Mouse (Mus musculus): ENCODE measurements at regions not wholly inside any gene's neighbourhood (a gene's known extent, or its start where the extent isn't known, plus 50 kb on each side); places are given as distances from the start of the nearest gene placed in this dataset.

DNA sequence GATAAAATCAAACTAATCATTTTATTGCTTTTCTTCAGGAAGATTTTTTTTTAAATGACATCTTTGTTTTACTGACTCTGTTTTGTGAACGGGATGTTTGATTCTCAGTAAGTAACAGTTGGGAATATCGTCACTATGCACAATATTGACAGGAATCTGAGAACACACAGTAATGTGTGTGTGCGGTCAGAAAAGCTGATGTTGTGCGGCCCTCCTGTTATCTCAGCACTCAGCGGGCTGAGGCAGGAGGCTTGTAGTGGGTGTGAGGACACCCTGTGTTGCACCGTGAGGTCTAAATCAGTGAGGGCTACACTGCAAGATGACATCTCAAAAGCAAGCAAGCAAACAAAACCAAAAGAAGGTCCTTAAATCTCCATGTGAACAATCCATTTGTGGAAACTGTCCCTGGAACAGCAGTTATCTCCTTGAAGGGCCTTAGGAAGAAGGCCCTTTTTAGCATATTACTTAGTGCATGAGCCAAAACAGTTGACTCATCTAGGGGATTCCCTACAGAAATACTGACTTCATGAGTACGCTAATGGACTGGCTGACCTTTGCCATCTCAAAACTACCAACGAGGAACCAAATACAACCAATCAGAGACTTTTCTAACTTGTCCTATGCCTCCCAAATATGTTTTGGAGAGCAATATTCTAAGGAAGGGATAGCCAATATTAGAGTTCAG is 181.2 kb upstream of the Marcks start:
- Histone ChIP-seq H3K9me3 (no peaks in the 10 kb centered on the region), H3K4me1 (replicated peaks) (peaks cover 3% of the 10 kb centered on the region), H3K4me3 (no peak overlapping the region), H3K4me2 (no peak overlapping the region), H3K27ac (replicated peaks) (no peak overlapping the region), H3K9ac (no peak overlapping the region), H3K36me3 (no peaks in the 10 kb centered on the region), H3K27me3 (no peaks in the 10 kb centered on the region)
- ATAC-seq (ENCODE audit: low read depth) = no peak
- WGBS = 94% methylated on average over 8 of the region's 8 CpGs

GRCm38 (mm10) chr10:37316701-37317100 is 178.0 kb upstream of the Marcks start:
- Histone ChIP-seq H3K4me3 (no peak overlapping the region), H3K4me2 (no peak overlapping the region), H3K27ac (replicated peaks) (no peak overlapping the region), H3K9ac (no peak overlapping the region), H3K27me3 (no peaks in the 10 kb centered on the region), H3K4me1 (replicated peaks) (peaks cover 7% of the 10 kb centered on the region), H3K36me3 (no peaks in the 10 kb centered on the region), H3K9me3 (no peaks in the 10 kb centered on the region)
- 85% methylated on average over 3 of the region's 3 CpGs for WGBS
- ATAC-seq (ENCODE audit: low read depth) = no peak

DNA sequence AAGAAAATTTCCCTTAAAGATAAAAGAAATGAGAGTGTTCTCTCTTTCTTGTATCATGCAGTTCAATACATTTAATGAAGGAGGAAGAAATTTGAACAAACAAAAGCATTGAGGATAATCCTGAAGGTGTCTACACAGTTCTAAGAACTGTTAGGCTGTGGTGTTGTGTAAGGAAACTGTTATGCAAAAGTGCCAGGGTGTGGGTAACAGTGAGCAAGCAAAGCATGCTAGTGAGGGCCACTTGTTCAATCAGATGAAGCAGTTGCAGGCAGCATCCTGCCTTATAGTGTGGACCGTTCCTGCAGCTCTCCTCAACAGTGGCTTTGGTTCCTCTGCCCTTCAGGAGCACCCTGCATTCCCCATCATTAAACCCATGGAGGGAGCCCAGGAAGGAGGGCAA is 177.1 kb upstream of the Marcks start:
- Histone ChIP-seq H3K36me3 (no peaks in the 10 kb centered on the region), H3K4me1 (replicated peaks) (peaks cover 7% of the 10 kb centered on the region), H3K4me3 (no peak overlapping the region), H3K4me2 (no peak overlapping the region), H3K27ac (replicated peaks) (no peak overlapping the region), H3K9ac (no peak overlapping the region), H3K9me3 (no peaks in the 10 kb centered on the region), H3K27me3 (no peaks in the 10 kb centered on the region)
- ATAC-seq (ENCODE audit: low read depth) = no peak
- WGBS = 89% methylated on average over 1 of the region's 1 CpGs

GRCm38 (mm10) chr10:37314746-37315430 is 176.2 kb upstream of the Marcks start:
- H3K27ac ChIP-seq (replicated peaks) = 0 out of 2 replicates have a peak overlapping the region, but pooled peaks have one; percentile 34
- 70% methylated on average over 5 of the region's 5 CpGs for WGBS
- H3K4me1 ChIP-seq (replicated peaks) = peaks cover 7% of the 10 kb centered on the region
- H3K27me3 ChIP-seq = no peaks in the 10 kb centered on the region
- no peaks in the 10 kb centered on the region for H3K36me3 ChIP-seq
- no peaks in the 10 kb centered on the region for H3K9me3 ChIP-seq
- no peak overlapping the region for H3K9ac ChIP-seq
- H3K4me3 ChIP-seq = no peak overlapping the region
- no peak overlapping the region for H3K4me2 ChIP-seq
- ATAC-seq (ENCODE audit: low read depth) = peak; percentile 82

- H3K4me1 ChIP-seq (replicated peaks) = peaks cover 7% of the 10 kb centered on the region
- no peaks in the 10 kb centered on the region for H3K27me3 ChIP-seq
- H3K4me2 ChIP-seq = no peak overlapping the region
- no peaks in the 10 kb centered on the region for H3K36me3 ChIP-seq
- no peaks in the 10 kb centered on the region for H3K9me3 ChIP-seq
- H3K27ac ChIP-seq (replicated peaks) = no peak overlapping the region
- H3K4me3 ChIP-seq = no peak overlapping the region
- no peak overlapping the region for H3K9ac ChIP-seq
- ATAC-seq (ENCODE audit: low read depth) = no peak
These were observed 174.7 kb upstream of the Marcks start for GRCm38 (mm10) chr10:37313461-37313860.

DNA sequence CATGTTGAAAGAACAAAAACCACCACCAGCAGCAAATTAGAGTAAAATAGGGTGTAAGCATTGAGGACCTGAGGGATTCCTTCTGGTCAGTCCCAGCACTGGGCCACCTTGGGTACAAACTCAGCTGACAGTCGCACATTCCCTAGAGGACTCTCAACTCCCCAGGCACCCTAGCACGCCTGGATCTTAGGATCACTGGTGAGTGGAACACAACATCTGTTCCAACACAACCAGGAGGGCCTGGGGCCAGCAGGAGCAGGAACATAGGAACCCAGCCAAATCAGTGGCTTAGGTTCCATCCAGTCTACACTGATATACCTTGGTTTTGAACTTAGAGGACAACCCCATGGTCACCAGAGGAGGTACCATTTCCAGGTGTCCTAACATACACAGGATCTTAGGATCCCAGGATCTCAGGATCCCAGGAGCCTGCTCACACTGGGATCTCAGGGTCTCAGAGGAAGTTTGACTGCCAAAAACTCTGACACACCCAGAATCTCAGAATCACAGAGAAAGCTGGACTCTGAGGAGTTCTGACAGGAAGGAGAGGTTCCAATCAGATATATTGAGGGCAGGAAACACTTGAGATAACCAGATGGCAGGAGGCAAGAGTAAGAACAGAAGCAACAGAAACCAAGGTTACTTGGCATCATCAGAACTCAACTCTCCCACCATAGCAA is 171.7 kb upstream of the Marcks start:
- H3K36me3 ChIP-seq = no peaks in the 10 kb centered on the region
- no peak for ATAC-seq (ENCODE audit: low read depth)
- no peak overlapping the region for H3K4me3 ChIP-seq
- H3K4me1 ChIP-seq (replicated peaks) = peaks cover 7% of the 10 kb centered on the region
- H3K27ac ChIP-seq (replicated peaks) = no peak overlapping the region
- no peaks in the 10 kb centered on the region for H3K9me3 ChIP-seq
- WGBS = 87% methylated on average over 2 of the region's 2 CpGs
- no peak overlapping the region for H3K9ac ChIP-seq
- H3K4me2 ChIP-seq = no peak overlapping the region
- H3K27me3 ChIP-seq = no peaks in the 10 kb centered on the region

- 55% methylated on average over 2 of the region's 2 CpGs for WGBS
- no peaks in the 10 kb centered on the region for H3K9me3 ChIP-seq
- H3K27ac ChIP-seq (replicated peaks) = no peak overlapping the region
- H3K4me3 ChIP-seq = no peak overlapping the region
- H3K36me3 ChIP-seq = no peaks in the 10 kb centered on the region
- H3K9ac ChIP-seq = no peak overlapping the region
- no peaks in the 10 kb centered on the region for H3K4me1 ChIP-seq (replicated peaks)
- H3K27me3 ChIP-seq = no peaks in the 10 kb centered on the region
- ATAC-seq (ENCODE audit: low read depth) = no peak
- H3K4me2 ChIP-seq = no peak overlapping the region
These were observed 165.9 kb upstream of the Marcks start for GRCm38 (mm10) chr10:37304656-37305055.

GRCm38 (mm10) chr10:37300181-37300889 is 161.6 kb upstream of the Marcks start:
- H3K4me2 ChIP-seq = no peak overlapping the region
- H3K27ac ChIP-seq (replicated peaks) = no peak overlapping the region
- no peaks in the 10 kb centered on the region for H3K36me3 ChIP-seq
- H3K9ac ChIP-seq = no peak overlapping the region
- H3K4me1 ChIP-seq (replicated peaks) = no peaks in the 10 kb centered on the region
- H3K9me3 ChIP-seq = no peaks in the 10 kb centered on the region
- 93% methylated on average over 5 of the region's 5 CpGs for WGBS
- no peak overlapping the region for H3K4me3 ChIP-seq
- ATAC-seq (ENCODE audit: low read depth) = no peak
- no peaks in the 10 kb centered on the region for H3K27me3 ChIP-seq

- no peak overlapping the region for H3K4me3 ChIP-seq
- H3K4me1 ChIP-seq (replicated peaks) = no peaks in the 10 kb centered on the region
- H3K27ac ChIP-seq (replicated peaks) = no peak overlapping the region
- no peaks in the 10 kb centered on the region for H3K36me3 ChIP-seq
- no peak overlapping the region for H3K4me2 ChIP-seq
- WGBS = 95% methylated on average over 4 of the region's 4 CpGs
- H3K9me3 ChIP-seq = no peaks in the 10 kb centered on the region
- ATAC-seq (ENCODE audit: low read depth) = no peak
- H3K9ac ChIP-seq = no peak overlapping the region
- H3K27me3 ChIP-seq = no peaks in the 10 kb centered on the region
These were observed 160.1 kb upstream of the Marcks start for GRCm38 (mm10) chr10:37298689-37299421.

GRCm38 (mm10) chr10:37294231-37294630 is 155.5 kb upstream of the Marcks start:
- H3K36me3 ChIP-seq = no peaks in the 10 kb centered on the region
- H3K27ac ChIP-seq (replicated peaks) = no peak overlapping the region
- H3K4me1 ChIP-seq (replicated peaks) = no peaks in the 10 kb centered on the region
- no peak for ATAC-seq (ENCODE audit: low read depth)
- no peak overlapping the region for H3K4me2 ChIP-seq
- no peaks in the 10 kb centered on the region for H3K27me3 ChIP-seq
- no peaks in the 10 kb centered on the region for H3K9me3 ChIP-seq
- no peak overlapping the region for H3K4me3 ChIP-seq
- no peak overlapping the region for H3K9ac ChIP-seq

DNA sequence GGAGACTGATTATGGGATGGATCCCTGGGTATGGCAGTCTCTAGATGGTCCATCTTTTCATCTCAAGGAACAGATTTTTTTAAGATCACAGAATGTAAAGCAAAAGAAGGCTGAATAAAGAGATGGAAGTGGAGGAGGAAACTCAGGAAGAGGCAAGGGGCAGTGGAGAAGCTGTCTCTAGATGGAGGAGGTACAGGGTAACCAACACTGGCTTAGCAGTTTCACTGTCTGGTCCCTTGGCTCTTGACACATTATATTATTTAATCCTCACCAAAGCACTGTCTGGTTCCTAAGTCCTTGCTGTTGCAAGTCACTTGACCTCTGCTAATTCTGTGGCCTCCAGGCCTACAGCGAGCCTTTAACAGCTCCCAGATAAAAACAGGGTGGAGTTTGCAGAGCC is 154.6 kb upstream of the Marcks start:
- no peaks in the 10 kb centered on the region for H3K9me3 ChIP-seq
- H3K9ac ChIP-seq = no peak overlapping the region
- no peak overlapping the region for H3K4me3 ChIP-seq
- ATAC-seq (ENCODE audit: low read depth) = no peak
- H3K36me3 ChIP-seq = no peaks in the 10 kb centered on the region
- 92% methylated on average over 1 of the region's 1 CpGs for WGBS
- no peaks in the 10 kb centered on the region for H3K4me1 ChIP-seq (replicated peaks)
- no peak overlapping the region for H3K27ac ChIP-seq (replicated peaks)
- H3K4me2 ChIP-seq = no peak overlapping the region
- H3K27me3 ChIP-seq = no peaks in the 10 kb centered on the region
